Mouse (Mus musculus) heart, embryonic 13.5 days (tissue): Measurements from ENCODE around the gene Rabepk. TPM values are rescaled to one million over a fixed set of nuclear protein-coding genes. Genes with fewer than 3 reads are reported as not detected.
"Not testable (repeated sequence)": the region's sequence is repeated elsewhere in the genome, so short reads cannot be mapped to it uniquely, and the experiment has no call there.

ENCODE experiments used
- ATAC-seq: fragments of 200-750 bp; cut with Nextera tagmentation; 2 replicates; pipeline ENCODE4 v1.8.0; 2017; ENCODE audit warnings: moderate TSS enrichment; ENCODE audit not compliant: insufficient number of reproducible peaks, low FRiP score, low TSS enrichment; ENCODE audit errors: extremely low read depth
- H3K27ac ChIP-seq: fragments of 300-500 bp; sonication (generic); replicated peaks from 2 replicates; pipeline ENCODE4 v1.5.1; 2015; ENCODE audit warnings: moderate library complexity, mild to moderate bottlenecking, inconsistent platforms
- H3K27me3 ChIP-seq: fragments of 300-500 bp; sonication (generic); replicated peaks from 2 replicates; pipeline ENCODE4 v1.6.1; 2015; ENCODE audit warnings: mild to moderate bottlenecking, inconsistent platforms
- H3K36me3 ChIP-seq: fragments of 300-500 bp; sonication (generic); 2 replicates; pipeline ENCODE4 v1.6.1; 2015; ENCODE audit warnings: mild to moderate bottlenecking, inconsistent platforms
- H3K4me1 ChIP-seq: fragments of 300-500 bp; sonication (generic); 2 replicates; pipeline ENCODE4 v1.6.1; 2015; ENCODE audit warnings: inconsistent platforms
- H3K4me2 ChIP-seq: fragments of 300-500 bp; sonication (generic); 2 replicates; pipeline ENCODE4 v1.6.1; 2015; ENCODE audit warnings: inconsistent platforms, mild to moderate bottlenecking, moderate library complexity
- H3K4me3 ChIP-seq: fragments of 300-500 bp; sonication (generic); 2 replicates; pipeline ENCODE4 v1.5.1; 2015; ENCODE audit warnings: moderate library complexity, mild to moderate bottlenecking, inconsistent platforms
- H3K9ac ChIP-seq: fragments of 300-500 bp; sonication (generic); 2 replicates; pipeline ENCODE4 v1.6.1; 2015; ENCODE audit warnings: inconsistent platforms, mild to moderate bottlenecking, moderate library complexity
- H3K9me3 ChIP-seq: fragments of 300-500 bp; sonication (generic); 2 replicates; pipeline ENCODE4 v1.6.1; 2016; ENCODE audit warnings: inconsistent platforms
- WGBS: fragments of 180-500 bp; shearing (Covaris S2); methylation state at CpG from one replicate; pipeline ENCODE4 v1.1.7; 2015; ENCODE audit warnings: mixed read lengths; 5-methylcytosine and 5-hydroxymethylcytosine counted together
- polyA plus RNA-seq: library from polyadenylated mRNA; unstranded; fragments of >200 nt; fragmentation: Nextera tagmentation; extraction: Ambion mirVana; gene quantifications from 2 replicates; pipeline ENCODE4 v1.2.1, GENCODE M21; 2015

Gene Rabepk
- polyA plus RNA-seq, 1 experiment from 2014 or later: 22.9 TPM

DNA sequence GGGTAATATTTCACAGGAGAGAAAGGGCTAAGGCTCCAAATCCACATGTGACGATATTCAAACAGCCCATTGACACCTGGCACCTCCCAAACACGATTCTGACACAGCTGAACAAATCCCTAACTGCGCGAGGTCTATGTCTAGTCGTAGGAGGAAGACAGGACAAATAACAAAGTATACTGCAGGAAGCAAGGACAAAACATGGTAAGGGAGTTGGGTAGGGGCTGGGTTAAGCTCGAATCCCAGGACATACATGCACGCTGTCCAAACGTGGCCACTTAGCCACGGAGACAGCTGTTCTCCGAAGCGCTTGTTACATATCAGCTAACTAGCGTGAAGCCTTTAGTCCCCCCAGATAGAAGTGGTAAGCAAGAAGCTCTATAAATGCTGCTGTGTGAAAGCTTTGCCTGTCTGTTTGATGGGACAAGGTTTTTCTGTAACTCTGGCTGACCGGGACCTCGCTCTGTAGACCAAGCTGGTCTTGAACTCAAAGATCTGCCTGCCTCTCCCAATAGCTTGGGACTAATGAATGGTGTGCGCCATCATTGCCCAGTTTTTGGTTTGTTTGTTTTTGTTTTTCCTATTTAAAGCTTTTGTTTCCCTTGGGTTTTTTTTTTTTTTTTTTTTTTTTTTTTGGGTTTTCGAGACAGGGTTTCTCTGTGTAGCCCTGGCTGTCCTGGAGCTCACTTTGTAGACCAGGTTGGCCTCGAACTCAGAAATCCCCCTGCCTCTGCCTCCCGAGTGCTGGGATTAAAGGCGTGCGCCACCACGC is 26.9 kb upstream of the Rabepk start:
- H3K9me3 ChIP-seq: peaks cover 5% of the 10 kb centered on the region; the same call in 1 of the 2 replicates
- H3K27ac ChIP-seq: peak overlapping the region; percentile 90
- ATAC-seq: no peak
- peak overlapping the region; percentile 92 for H3K4me2 ChIP-seq
- H3K4me3 ChIP-seq: peak overlapping the region; percentile 94
- H3K4me1 ChIP-seq: peaks cover 21% of the 10 kb centered on the region
- WGBS: 33% methylated on average over 20 of the region's 21 CpGs
- H3K9ac ChIP-seq: peak overlapping the region; percentile 97
- H3K36me3 ChIP-seq: peaks cover 12% of the 10 kb centered on the region
- peaks cover 22% of the 10 kb centered on the region for H3K27me3 ChIP-seq

DNA sequence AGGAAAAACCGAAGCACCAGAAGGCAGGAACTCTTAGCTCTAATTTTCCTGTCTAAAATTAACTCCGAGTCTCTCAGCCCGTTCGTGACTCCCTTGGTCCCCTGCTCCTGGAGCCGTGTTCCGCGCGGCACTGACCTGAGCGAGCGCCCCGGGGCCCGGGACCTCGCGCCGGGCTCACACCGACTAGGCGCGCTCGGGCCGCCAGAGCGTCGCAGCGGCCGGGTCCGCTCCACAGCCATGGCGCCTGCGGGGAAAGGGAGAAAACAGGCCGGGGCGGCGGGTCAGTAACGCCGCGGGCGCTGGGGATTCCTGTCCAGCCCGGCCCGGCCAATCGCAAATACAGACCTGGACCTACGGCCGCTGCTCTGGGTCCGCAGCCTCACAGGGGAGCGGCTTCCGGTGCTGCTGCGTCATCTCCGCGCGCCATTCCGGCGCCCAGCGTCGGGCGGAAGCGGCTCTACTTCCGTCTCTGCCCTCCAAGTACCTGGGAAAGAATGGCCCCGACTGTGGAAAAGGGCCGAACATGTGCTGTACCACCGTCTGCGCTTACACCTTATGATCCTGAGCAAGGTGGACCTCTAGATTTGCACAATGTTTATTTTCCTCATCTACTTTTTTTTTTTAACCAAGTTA is 26.2 kb upstream of the Rabepk start, which contains the start of gene Fbxw2:
Gene Fbxw2 (minus strand): TSS at position 485 of the 633 bp plus-strand sequence.
- H3K9me3 ChIP-seq: peaks cover 5% of the 10 kb centered on the region; the same call in 1 of the 2 replicates
- H3K27ac ChIP-seq: peak within 1 kb of the TSS; percentile 90
- H3K4me3 ChIP-seq: peak within 1 kb of the TSS; percentile 94
- H3K36me3 ChIP-seq: peaks cover 17% of the 10 kb centered on the region
- peaks cover 22% of the 10 kb centered on the region for H3K27me3 ChIP-seq
- ATAC-seq: peak; percentile 89
- H3K4me2 ChIP-seq: peak within 1 kb of the TSS; percentile 92
- WGBS: under 1% methylated on average over 57 of the region's 57 CpGs
- peaks cover 21% of the 10 kb centered on the region for H3K4me1 ChIP-seq
- H3K9ac ChIP-seq: peak within 1 kb of the TSS; percentile 97

DNA sequence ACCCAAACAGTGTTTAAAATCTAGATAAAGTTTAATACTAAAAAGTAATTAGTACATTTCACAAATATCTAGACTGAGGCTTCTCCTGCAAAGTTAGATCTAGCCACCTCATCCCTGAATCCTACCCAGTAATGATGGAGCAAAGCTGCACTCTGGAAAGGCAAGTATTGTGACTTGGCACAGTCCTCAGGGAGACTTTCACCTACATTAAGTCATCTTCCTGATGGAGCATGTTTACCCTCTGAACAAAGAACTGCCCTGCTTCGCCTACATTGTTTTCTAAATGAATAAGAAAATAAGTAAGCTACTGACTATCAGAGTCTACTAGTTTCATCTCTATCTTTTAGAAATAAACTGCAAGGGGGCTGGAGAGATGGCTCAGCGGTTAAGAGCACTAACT is 18.8 kb upstream of the Rabepk start:
- no peaks in the 10 kb centered on the region for H3K27me3 ChIP-seq
- no peak overlapping the region for H3K4me3 ChIP-seq
- no peaks in the 10 kb centered on the region for H3K4me1 ChIP-seq
- no peak for ATAC-seq
- no peaks in the 10 kb centered on the region for H3K9me3 ChIP-seq
- H3K9ac ChIP-seq: no peak overlapping the region
- H3K4me2 ChIP-seq: no peak overlapping the region
- H3K27ac ChIP-seq: no peak overlapping the region
- H3K36me3 ChIP-seq: peaks cover 77% of the 10 kb centered on the region
- WGBS: 85% methylated on average over 2 of the region's 2 CpGs

DNA sequence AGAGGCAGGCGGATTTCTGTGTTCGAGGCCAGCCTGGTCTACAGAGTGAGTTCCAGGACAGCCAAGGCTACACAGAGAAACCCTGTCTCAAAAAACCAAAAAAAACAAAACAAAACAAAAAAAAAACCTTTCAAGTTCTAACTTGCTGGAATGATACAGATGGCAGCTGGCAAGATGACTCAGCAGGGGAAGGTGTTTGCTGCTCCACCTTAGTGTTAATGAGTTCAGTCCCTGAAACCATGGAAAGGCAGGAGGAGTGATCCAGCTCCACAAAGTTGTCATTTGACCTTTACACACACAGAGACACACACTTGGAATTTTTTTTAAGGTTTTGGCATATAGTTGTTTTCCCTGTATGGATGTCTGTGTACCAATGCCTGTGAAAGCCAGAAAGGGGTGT is 16.2 kb upstream of the Rabepk start:
- not testable (repeated sequence) for H3K4me1 ChIP-seq, H3K9ac ChIP-seq, H3K9me3 ChIP-seq, H3K27me3 ChIP-seq, H3K4me3 ChIP-seq, H3K4me2 ChIP-seq, ATAC-seq, H3K27ac ChIP-seq
- WGBS: 94% methylated on average over 2 of the region's 2 CpGs
- H3K36me3 ChIP-seq: peaks cover 86% of the 10 kb centered on the region

DNA sequence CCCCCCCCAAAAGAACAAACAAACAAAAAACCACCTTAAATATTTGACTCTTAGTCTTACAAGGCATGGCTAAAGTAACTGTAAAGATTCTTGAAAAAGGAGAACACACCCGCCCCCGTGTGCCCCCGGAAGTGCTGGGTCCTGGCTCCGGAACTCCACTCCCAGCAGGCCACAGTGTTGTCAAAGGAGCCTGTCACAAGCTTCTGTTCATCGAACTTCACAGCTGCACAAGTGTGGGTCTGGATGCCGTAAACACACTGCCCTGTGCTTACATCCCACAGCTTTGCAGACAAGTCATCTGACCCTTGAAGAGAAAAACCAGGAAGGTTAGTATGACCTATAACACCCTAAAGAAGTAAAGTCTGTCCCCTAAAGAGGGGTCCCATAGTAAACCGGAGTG is 13.0 kb upstream of the Rabepk start:
- Histone ChIP-seq H3K4me1 (peaks cover 7% of the 10 kb centered on the region), H3K27ac (no peak overlapping the region), H3K9me3 (no peaks in the 10 kb centered on the region), H3K4me3 (no peak overlapping the region), H3K4me2 (no peak overlapping the region), H3K36me3 (peaks cover 85% of the 10 kb centered on the region), H3K9ac (no peak overlapping the region), H3K27me3 (no peaks in the 10 kb centered on the region)
- 76% methylated on average over 7 of the region's 7 CpGs for WGBS
- no peak for ATAC-seq

DNA sequence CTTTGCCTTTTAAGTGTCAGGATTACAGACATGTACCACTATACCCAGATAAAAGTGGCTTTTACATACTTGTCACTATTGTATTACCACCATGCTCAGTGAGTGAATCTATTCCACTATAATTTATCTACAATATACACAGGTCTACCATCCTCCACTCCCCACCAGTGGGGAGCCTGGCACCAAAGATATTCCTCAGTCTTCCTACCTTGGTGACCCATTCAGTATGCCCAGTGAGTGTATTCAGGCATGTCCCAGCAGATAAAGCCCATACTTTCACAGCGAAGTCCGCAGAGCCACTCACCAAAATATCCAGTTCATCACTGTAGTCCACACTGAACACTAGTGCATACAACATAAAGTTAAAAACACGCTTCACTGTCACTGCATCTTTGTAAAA is 11.1 kb upstream of the Rabepk start:
- Histone ChIP-seq H3K4me2 (no peak overlapping the region), H3K36me3 (peaks cover 90% of the 10 kb centered on the region), H3K27me3 (no peaks in the 10 kb centered on the region), H3K9me3 (no peaks in the 10 kb centered on the region), H3K9ac (no peak overlapping the region), H3K4me1 (peaks cover 8% of the 10 kb centered on the region), H3K4me3 (no peak overlapping the region), H3K27ac (no peak overlapping the region)
- WGBS: 90% methylated on average over 3 of the region's 3 CpGs
- no peak; the same call in 1 of the 2 replicates for ATAC-seq

DNA sequence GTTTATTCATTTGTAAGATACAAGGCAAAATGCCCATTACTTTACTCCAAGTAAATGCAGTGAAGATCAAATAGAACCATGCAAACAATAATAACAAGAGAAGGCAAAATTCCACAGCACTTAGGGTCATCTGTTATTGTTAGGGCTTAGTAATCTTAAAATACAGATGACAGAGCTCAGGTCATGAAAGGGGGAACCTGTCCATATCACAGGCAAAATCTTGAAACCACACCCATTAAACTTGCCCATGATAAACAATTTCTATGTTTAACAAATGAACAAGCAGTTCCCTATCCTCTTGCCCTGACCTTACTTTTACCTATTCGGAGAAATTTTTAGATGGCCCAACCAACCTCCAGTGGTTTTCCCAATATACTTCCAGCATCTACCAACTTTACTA is 9.9 kb upstream of the Rabepk start:
- no peaks in the 10 kb centered on the region for H3K27me3 ChIP-seq
- H3K4me2 ChIP-seq: no peak overlapping the region
- H3K9ac ChIP-seq: no peak overlapping the region
- WGBS: 76% methylated on average over 1 of the region's 1 CpGs
- H3K4me3 ChIP-seq: no peak overlapping the region
- peaks cover 19% of the 10 kb centered on the region for H3K4me1 ChIP-seq
- ATAC-seq: no peak
- peaks cover 87% of the 10 kb centered on the region for H3K36me3 ChIP-seq
- H3K9me3 ChIP-seq: no peaks in the 10 kb centered on the region
- H3K27ac ChIP-seq: no peak overlapping the region

DNA sequence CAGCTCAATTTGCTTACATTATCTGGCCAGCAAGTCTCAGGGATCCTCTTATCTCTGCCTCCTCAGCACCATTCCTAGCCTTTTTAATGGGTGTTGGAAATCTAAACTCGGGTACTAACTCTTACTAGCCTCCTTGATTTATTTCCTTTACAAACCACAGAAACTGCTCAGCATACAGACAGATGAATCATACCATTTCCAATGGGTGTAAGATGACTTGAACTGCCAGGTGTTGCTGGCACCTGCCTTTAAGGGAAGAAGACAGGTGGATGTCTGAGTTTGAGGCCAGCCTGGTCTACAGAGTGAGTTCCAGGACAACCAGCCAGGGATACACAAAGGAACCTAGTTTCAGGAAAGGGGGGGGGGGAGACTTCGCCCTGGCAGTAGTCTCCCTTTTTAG is 8.3 kb upstream of the Rabepk start:
- Histone ChIP-seq H3K9me3 (no peaks in the 10 kb centered on the region), H3K4me1 (peaks cover 31% of the 10 kb centered on the region), H3K4me3 (no peak overlapping the region), H3K4me2 (no peak overlapping the region), H3K36me3 (peaks cover 80% of the 10 kb centered on the region), H3K9ac (no peak overlapping the region), H3K27me3 (no peaks in the 10 kb centered on the region), H3K27ac (no peak overlapping the region)
- no peak for ATAC-seq
- WGBS: 55% methylated on average over 2 of the region's 2 CpGs

DNA sequence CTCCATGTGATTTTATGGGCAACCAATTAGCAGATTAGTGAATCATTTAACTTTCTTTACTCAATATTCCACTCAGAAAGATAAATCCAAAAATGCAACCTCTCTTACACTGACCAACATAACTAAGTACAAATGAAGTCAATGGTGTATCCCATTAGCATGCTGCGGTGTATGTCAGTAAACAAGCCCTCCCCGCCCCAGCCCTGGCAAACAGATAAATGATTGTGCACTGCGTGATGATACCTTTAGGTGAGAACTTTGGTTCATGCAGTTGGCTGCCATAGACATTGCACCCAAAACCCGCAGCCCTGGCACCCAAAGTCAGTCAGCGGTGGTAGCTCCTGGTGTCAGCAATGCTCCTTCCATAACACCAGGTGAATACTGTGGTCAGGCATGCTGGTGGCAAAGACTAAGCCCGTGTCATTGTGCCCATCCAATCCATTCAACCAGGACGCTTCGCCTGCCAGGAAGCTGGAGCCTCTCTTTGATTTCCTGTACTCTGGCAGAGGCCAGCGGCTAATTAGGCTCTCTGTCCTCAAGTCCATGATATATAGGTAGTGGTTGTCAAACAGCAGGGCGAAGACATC is 5.7 kb upstream of the Rabepk start:
- 87% methylated on average over 10 of the region's 10 CpGs for WGBS
- peaks cover 34% of the 10 kb centered on the region for H3K4me1 ChIP-seq
- 0 out of 2 replicates have a peak overlapping the region, but pooled peaks have one; percentile 85 for H3K4me2 ChIP-seq
- ATAC-seq: no peak
- no peaks in the 10 kb centered on the region for H3K27me3 ChIP-seq
- no peak overlapping the region for H3K9ac ChIP-seq
- no peak overlapping the region for H3K4me3 ChIP-seq
- no peak overlapping the region for H3K27ac ChIP-seq
- H3K9me3 ChIP-seq: no peaks in the 10 kb centered on the region
- H3K36me3 ChIP-seq: peaks cover 54% of the 10 kb centered on the region

DNA sequence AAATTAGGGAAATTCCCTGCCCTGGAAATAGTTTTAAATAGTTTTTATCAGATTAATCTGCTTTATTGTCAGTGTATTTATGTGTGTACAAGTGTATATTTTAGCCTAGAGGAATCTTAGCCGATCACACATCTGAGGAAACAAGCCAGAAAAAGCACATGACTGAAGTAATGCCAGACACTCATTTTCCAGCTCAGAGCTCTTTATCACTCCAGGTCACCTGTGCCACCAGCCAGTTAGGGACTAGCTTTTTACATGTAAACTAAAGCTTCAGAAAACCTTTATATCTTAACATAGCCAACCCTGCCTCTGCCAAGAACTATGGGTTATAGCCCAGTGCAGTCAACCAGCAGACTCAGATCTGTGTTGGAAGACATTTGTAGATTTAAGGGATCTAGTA is 5.1 kb upstream of the Rabepk start:
- no peaks in the 10 kb centered on the region for H3K27me3 ChIP-seq

DNA sequence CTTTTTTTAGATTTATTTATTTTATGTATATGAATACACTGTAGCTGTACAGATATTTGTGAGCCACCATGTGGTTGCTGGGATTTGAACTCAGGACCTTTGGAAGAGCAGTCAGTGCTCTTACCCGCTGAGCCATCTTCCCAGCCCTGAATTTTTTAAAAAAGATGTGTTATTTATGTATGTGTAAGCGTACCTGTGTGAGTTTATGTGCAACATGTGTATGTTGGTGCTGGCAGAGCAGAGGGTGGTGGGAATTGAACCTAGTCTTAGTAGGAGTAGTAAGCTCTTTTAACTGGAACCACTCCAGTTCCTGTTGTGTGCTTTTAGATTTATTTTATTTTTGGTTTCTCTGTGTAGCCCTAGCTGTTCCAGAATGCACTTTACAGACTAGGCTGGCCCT is 4.5 kb upstream of the Rabepk start:
- H3K4me2 ChIP-seq: peak overlapping the region; percentile 85
- peak overlapping the region; percentile 76; the same call in 1 of the 2 replicates for H3K4me3 ChIP-seq
- no peaks in the 10 kb centered on the region for H3K27me3 ChIP-seq
- WGBS: 97% methylated on average over 2 of the region's 2 CpGs
- H3K36me3 ChIP-seq: peaks cover 44% of the 10 kb centered on the region
- H3K27ac ChIP-seq: no peak overlapping the region
- H3K9me3 ChIP-seq: no peaks in the 10 kb centered on the region
- ATAC-seq: no peak
- H3K9ac ChIP-seq: peak overlapping the region; percentile 54; the same call in 1 of the 2 replicates
- H3K4me1 ChIP-seq: peaks cover 37% of the 10 kb centered on the region

More for the DNA sequence above, 5.1 kb upstream of the Rabepk start:
- Histone ChIP-seq H3K4me1 (peaks cover 40% of the 10 kb centered on the region), H3K27ac (no peak overlapping the region), H3K9me3 (no peaks in the 10 kb centered on the region), H3K4me2 (peak overlapping the region; percentile 85; the same call in 1 of the 2 replicates), H3K36me3 (peaks cover 49% of the 10 kb centered on the region), H3K9ac (no peak overlapping the region), H3K4me3 (no peak overlapping the region; the same call in 1 of the 2 replicates)
- 57% methylated on average over 1 of the region's 1 CpGs for WGBS
- ATAC-seq: no peak
